20 mouse cellular contexts compared by ENCODE assay signal in genomic region chr13:31468131-31468530, GRCm38 (mm10).
"Had no signal": no experiment of that assay in that cellular context is flagged by ENCODE, and none has a peak within 500 bp of the region (broad histone marks: within the 10 kb centered on the region; RNA-seq: fewer than 3 reads in every experiment).

No protein-coding gene starts in this region.

- H3K4me3 ChIP-seq: kidney, embryonic 15.5 days; left cerebral cortex, adult 2 months; limb, embryonic 12.5 days; limb, embryonic 15.5 days; midbrain, embryonic 12.5 days; midbrain, embryonic 15.5 days; neural tube, embryonic 13.5 days had no signal

- H3K36me3 ChIP-seq: kidney, embryonic 15.5 days; limb, embryonic 12.5 days; limb, embryonic 15.5 days; midbrain, embryonic 12.5 days; midbrain, embryonic 15.5 days; neural tube, embryonic 13.5 days had no signal

- H3K27me3 ChIP-seq: kidney, embryonic 15.5 days; limb, embryonic 12.5 days; limb, embryonic 15.5 days; midbrain, embryonic 12.5 days; midbrain, embryonic 15.5 days; neural tube, embryonic 13.5 days had no signal

- H3K9me3 ChIP-seq: kidney, embryonic 15.5 days; limb, embryonic 12.5 days; limb, embryonic 15.5 days; midbrain, embryonic 12.5 days; midbrain, embryonic 15.5 days; neural tube, embryonic 13.5 days had no signal

- H3K4me2 ChIP-seq: kidney, embryonic 15.5 days; limb, embryonic 12.5 days; limb, embryonic 15.5 days; liver, embryonic 11.5 days; lung, embryonic 14.5 days; midbrain, embryonic 12.5 days; midbrain, embryonic 15.5 days; neural tube, embryonic 13.5 days had no signal

- H3K27ac ChIP-seq: kidney, embryonic 15.5 days; left cerebral cortex, adult 2 months; limb, embryonic 12.5 days; limb, embryonic 15.5 days; liver, embryonic 14.5 days; macrophage; midbrain, embryonic 12.5 days; midbrain, embryonic 15.5 days; neural tube, embryonic 13.5 days; stomach, postnatal 0 days had no signal

- ATAC-seq: liver, postnatal 0 days; lung, postnatal 0 days; midbrain, embryonic 15.5 days had no signal

- H3K9ac ChIP-seq: kidney, embryonic 15.5 days; limb, embryonic 12.5 days; limb, embryonic 15.5 days; liver, embryonic 14.5 days; liver, postnatal 0 days; lung, embryonic 14.5 days; midbrain, embryonic 12.5 days; midbrain, embryonic 15.5 days; neural tube, embryonic 13.5 days had no signal

- DNase-seq: kidney, postnatal 10 days; kidney, postnatal 36 days; layer of hippocampus, postnatal 36 days; liver, postnatal 0 days; lung, embryonic 14.5 days; right cerebral cortex, postnatal 4 days; thymus, adult 2 months; thymus, postnatal 25 days had no signal

- H3K4me1 ChIP-seq: kidney, embryonic 15.5 days; limb, embryonic 12.5 days; limb, embryonic 15.5 days; midbrain, embryonic 12.5 days; midbrain, embryonic 15.5 days; neural tube, embryonic 13.5 days had no signal
